Mouse (Mus musculus): Measurements from ENCODE around the gene Spns3. TPM values are rescaled to one million over a fixed set of nuclear protein-coding genes. Genes with fewer than 3 reads are reported as not detected.

The Spns3 gene
- polyA plus RNA-seq, 1 experiment: 0.02 TPM

- TF ChIP-seq POLR2AphosphoS2 (IDR thresholded peaks at IDR 0.05; ENCODE audit: insufficient read length, low read depth) (no peak), TCF12 (IDR thresholded peaks at IDR 0.05; ENCODE audit: insufficient read depth, poor library complexity, severe bottlenecking) (no peak)
- Histone ChIP-seq H3ac (ENCODE audit: control insufficient read depth, insufficient read length) (no peak overlapping the region), H3K36me3 (ENCODE audit: control insufficient read depth, insufficient read depth) (no peaks in the 10 kb centered on the region), H3K27me3 (ENCODE audit: control insufficient read depth, insufficient read depth, insufficient read length) (no peaks in the 10 kb centered on the region), H3K4me3 (no peak overlapping the region), H3K79me2 (ENCODE audit: control insufficient read depth, insufficient read depth) (no peaks in the 10 kb centered on the region), H3K4me2 (ENCODE audit: low read depth) (no peak overlapping the region)
Measured at GRCm38 (mm10) chr11:72475408-72475807, 74.9 kb downstream of the Spns3 start.

- H3ac ChIP-seq (ENCODE audit: control insufficient read depth, insufficient read length): no peak overlapping the region
- no peak for TF ChIP-seq E2F4 (IDR thresholded peaks at IDR 0.05; ENCODE audit: insufficient read depth)
- TF ChIP-seq MYOG (IDR thresholded peaks at IDR 0.05; ENCODE audit: control insufficient read depth in 1 of 3, insufficient read depth in 1 of 3, insufficient read length in 2 of 3, low read depth in 2 of 3): no peak
- no peak for TF ChIP-seq TCF3 (IDR thresholded peaks at IDR 0.05; ENCODE audit: insufficient read length, low read depth)
- no peak for TF ChIP-seq POLR2A (IDR thresholded peaks at IDR 0.05; ENCODE audit: insufficient read length, low read depth)
- no peak for TF ChIP-seq TCF12 (IDR thresholded peaks at IDR 0.05; ENCODE audit: insufficient read depth, poor library complexity, severe bottlenecking)
- no peak for TF ChIP-seq CEBPB (IDR thresholded peaks at IDR 0.05; ENCODE audit: insufficient read depth, poor library complexity, severe bottlenecking)
- no peak for TF ChIP-seq REST (IDR thresholded peaks at IDR 0.05; ENCODE audit: insufficient read depth, insufficient read length)
- H3K27me3 ChIP-seq (ENCODE audit: control insufficient read depth, insufficient read depth, insufficient read length): no peaks in the 10 kb centered on the region
- H3K79me2 ChIP-seq (ENCODE audit: control insufficient read depth, insufficient read depth): no peaks in the 10 kb centered on the region
- no peak overlapping the region for H3K4me3 ChIP-seq
- no peaks in the 10 kb centered on the region for H3K36me3 ChIP-seq (ENCODE audit: control insufficient read depth, insufficient read depth)
- H3K4me2 ChIP-seq (ENCODE audit: low read depth): no peak overlapping the region
Measured at GRCm38 (mm10) chr11:72474926-72475325, 75.4 kb downstream of the Spns3 start.

GRCm38 (mm10) chr11:72473540-72473939, 76.8 kb downstream of the Spns3 start:
- Histone ChIP-seq H3K36me3 (ENCODE audit: control insufficient read depth, insufficient read depth) (no peaks in the 10 kb centered on the region), H3K79me2 (ENCODE audit: control insufficient read depth, insufficient read depth) (no peaks in the 10 kb centered on the region)

GRCm38 (mm10) chr11:72471381-72471780, 78.9 kb downstream of the Spns3 start:
- H3ac ChIP-seq (ENCODE audit: control insufficient read depth, insufficient read length): no peak overlapping the region
- no peak overlapping the region for H3K4me3 ChIP-seq
- no peaks in the 10 kb centered on the region for H3K36me3 ChIP-seq (ENCODE audit: control insufficient read depth, insufficient read depth)
- no peak overlapping the region for H3K4me2 ChIP-seq (ENCODE audit: low read depth)
- no peaks in the 10 kb centered on the region for H3K79me2 ChIP-seq (ENCODE audit: control insufficient read depth, insufficient read depth)
- H3K27me3 ChIP-seq (ENCODE audit: control insufficient read depth, insufficient read depth, insufficient read length): no peaks in the 10 kb centered on the region
- TF ChIP-seq POLR2A (IDR thresholded peaks at IDR 0.05; ENCODE audit: insufficient read length, low read depth): no peak
- TF ChIP-seq MAX (IDR thresholded peaks at IDR 0.05; ENCODE audit: low read depth): no peak
- no peak for TF ChIP-seq POLR2AphosphoS2 (IDR thresholded peaks at IDR 0.05; ENCODE audit: insufficient read length, low read depth)
- TF ChIP-seq MYOD1 (IDR thresholded peaks at IDR 0.05; ENCODE audit: control insufficient read depth in 1 of 3, insufficient read length in 2 of 3, low read depth in 2 of 3): no peak
- TF ChIP-seq TCF3 (IDR thresholded peaks at IDR 0.05; ENCODE audit: insufficient read length, low read depth): no peak
- TF ChIP-seq CEBPB (IDR thresholded peaks at IDR 0.05; ENCODE audit: insufficient read depth, poor library complexity, severe bottlenecking): no peak
- TF ChIP-seq USF1 (IDR thresholded peaks at IDR 0.05; ENCODE audit: low read depth): no peak
- no peak for TF ChIP-seq REST (IDR thresholded peaks at IDR 0.05; ENCODE audit: insufficient read depth, insufficient read length)
- no peak for TF ChIP-seq E2F4 (IDR thresholded peaks at IDR 0.05; ENCODE audit: insufficient read depth)
- no peak for TF ChIP-seq TCF12 (IDR thresholded peaks at IDR 0.05; ENCODE audit: insufficient read depth, poor library complexity, severe bottlenecking)
- no peak for TF ChIP-seq MYOG (IDR thresholded peaks at IDR 0.05; ENCODE audit: control insufficient read depth in 1 of 3, insufficient read depth in 1 of 3, insufficient read length in 2 of 3, low read depth in 2 of 3)
- no peak for TF ChIP-seq SRF (IDR thresholded peaks at IDR 0.05; ENCODE audit: control insufficient read depth, insufficient read length, low read depth)

More at GRCm38 (mm10) chr11:72473540-72473939, 76.8 kb downstream of the Spns3 start:
- Histone ChIP-seq H3ac (ENCODE audit: control insufficient read depth, insufficient read length) (no peak overlapping the region), H3K4me2 (ENCODE audit: low read depth) (no peak overlapping the region), H3K27me3 (ENCODE audit: control insufficient read depth, insufficient read depth, insufficient read length) (no peaks in the 10 kb centered on the region), H3K4me3 (no peak overlapping the region)
- no peak for TF ChIP-seq MYOD1 (IDR thresholded peaks at IDR 0.05; ENCODE audit: control insufficient read depth in 1 of 3, insufficient read length in 2 of 3, low read depth in 2 of 3)
- no peak for TF ChIP-seq TCF3 (IDR thresholded peaks at IDR 0.05; ENCODE audit: insufficient read length, low read depth)
- no peak for TF ChIP-seq SRF (IDR thresholded peaks at IDR 0.05; ENCODE audit: control insufficient read depth, insufficient read length, low read depth)
- no peak for TF ChIP-seq MYOG (IDR thresholded peaks at IDR 0.05; ENCODE audit: control insufficient read depth in 1 of 3, insufficient read depth in 1 of 3, insufficient read length in 2 of 3, low read depth in 2 of 3)
- no peak for TF ChIP-seq POLR2AphosphoS2 (IDR thresholded peaks at IDR 0.05; ENCODE audit: insufficient read length, low read depth)
- no peak for TF ChIP-seq REST (IDR thresholded peaks at IDR 0.05; ENCODE audit: insufficient read depth, insufficient read length)
- TF ChIP-seq TCF12 (IDR thresholded peaks at IDR 0.05; ENCODE audit: insufficient read depth, poor library complexity, severe bottlenecking): no peak
- TF ChIP-seq MAX (IDR thresholded peaks at IDR 0.05; ENCODE audit: low read depth): no peak
- no peak for TF ChIP-seq USF1 (IDR thresholded peaks at IDR 0.05; ENCODE audit: low read depth)
- TF ChIP-seq CEBPB (IDR thresholded peaks at IDR 0.05; ENCODE audit: insufficient read depth, poor library complexity, severe bottlenecking): no peak
- TF ChIP-seq E2F4 (IDR thresholded peaks at IDR 0.05; ENCODE audit: insufficient read depth): no peak
- TF ChIP-seq POLR2A (IDR thresholded peaks at IDR 0.05; ENCODE audit: insufficient read length, low read depth): no peak

- Histone ChIP-seq H3K36me3 (ENCODE audit: control insufficient read depth, insufficient read depth) (no peaks in the 10 kb centered on the region), H3K79me2 (ENCODE audit: control insufficient read depth, insufficient read depth) (no peaks in the 10 kb centered on the region), H3ac (ENCODE audit: control insufficient read depth, insufficient read length) (no peak overlapping the region), H3K4me3 (no peak overlapping the region), H3K4me2 (ENCODE audit: low read depth) (no peak overlapping the region), H3K27me3 (ENCODE audit: control insufficient read depth, insufficient read depth, insufficient read length) (no peaks in the 10 kb centered on the region)
- no peak for TF ChIP-seq TCF12 (IDR thresholded peaks at IDR 0.05; ENCODE audit: insufficient read depth, poor library complexity, severe bottlenecking)
- no peak for TF ChIP-seq USF1 (IDR thresholded peaks at IDR 0.05; ENCODE audit: low read depth)
- TF ChIP-seq POLR2AphosphoS2 (IDR thresholded peaks at IDR 0.05; ENCODE audit: insufficient read length, low read depth): no peak
- no peak for TF ChIP-seq REST (IDR thresholded peaks at IDR 0.05; ENCODE audit: insufficient read depth, insufficient read length)
- TF ChIP-seq TCF3 (IDR thresholded peaks at IDR 0.05; ENCODE audit: insufficient read length, low read depth): no peak
- no peak for TF ChIP-seq SRF (IDR thresholded peaks at IDR 0.05; ENCODE audit: control insufficient read depth, insufficient read length, low read depth)
- TF ChIP-seq E2F4 (IDR thresholded peaks at IDR 0.05; ENCODE audit: insufficient read depth): no peak
- no peak for TF ChIP-seq MYOG (IDR thresholded peaks at IDR 0.05; ENCODE audit: control insufficient read depth in 1 of 3, insufficient read depth in 1 of 3, insufficient read length in 2 of 3, low read depth in 2 of 3)
- no peak for TF ChIP-seq MYOD1 (IDR thresholded peaks at IDR 0.05; ENCODE audit: control insufficient read depth in 1 of 3, insufficient read length in 2 of 3, low read depth in 2 of 3)
- no peak for TF ChIP-seq MAX (IDR thresholded peaks at IDR 0.05; ENCODE audit: low read depth)
- no peak for TF ChIP-seq POLR2A (IDR thresholded peaks at IDR 0.05; ENCODE audit: insufficient read length, low read depth)
- TF ChIP-seq CEBPB (IDR thresholded peaks at IDR 0.05; ENCODE audit: insufficient read depth, poor library complexity, severe bottlenecking): no peak
Measured at GRCm38 (mm10) chr11:72470004-72470403, 80.3 kb downstream of the Spns3 start.

All from myocyte (in vitro differentiated cells).